Mouse (Mus musculus) liver, adult 2 months (tissue): ENCODE measurements around the gene Kdelr3.

Experiments used
- CTCF ChIP-seq: fragments of 200-500 bp; IDR thresholded peaks from 2 replicates; pipeline ENCODE4 v1.5.1; 2011; ENCODE audit warnings: low read depth, low read length, control low read depth
- POLR2A ChIP-seq: fragments of 200-500 bp; IDR thresholded peaks from 2 replicates; pipeline ENCODE4 v1.6.1; 2011; ENCODE audit warnings: low read length, control low read depth; ENCODE audit not compliant: insufficient read depth; ENCODE audit errors: extremely low read depth

DNA sequence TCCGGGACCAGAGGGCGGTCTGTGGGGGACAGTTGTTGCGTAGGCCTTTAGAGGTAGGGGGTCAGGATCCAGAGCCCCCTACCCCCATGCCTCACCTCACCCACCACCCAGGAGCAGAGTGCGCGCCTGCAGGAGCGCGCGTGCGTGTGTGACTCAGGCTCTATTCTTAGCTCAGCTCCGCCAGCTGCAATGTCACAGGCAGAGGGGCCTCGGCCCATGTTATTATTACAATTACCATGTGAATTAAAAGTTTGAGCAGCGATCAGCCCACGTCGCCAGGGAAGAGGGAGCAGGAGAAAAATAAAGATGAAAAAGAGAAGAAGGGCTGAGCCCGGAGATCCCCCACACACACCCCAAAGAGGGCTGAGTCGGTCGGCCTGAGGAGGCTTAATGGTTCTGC, 16.1 kb upstream of the Kdelr3 start:
- TF ChIP-seq POLR2A, result no peak
- TF ChIP-seq CTCF, result no peak
